Comparison of ENCODE assay signal across 29 mouse cellular contexts in genomic region chr13:36259754-36260153, GRCm38 (mm10).
A peak's percentile ranks its signal among the peaks of the same experiment; 100 is the strongest.
DNase-seq lines count a peak whose midpoint lies in the region; ATAC-seq lines count a peak whose summit lies in the region.
"Had no signal": no experiment of that assay in that cellular context is flagged by ENCODE, and none has a peak within 500 bp of the region (broad histone marks: within the 10 kb centered on the region; RNA-seq: fewer than 3 reads in every experiment).

No protein-coding gene starts in this region.

- intact Hi-C loops in heart, postnatal 25 days (cut with DNase I), result no loop called here

- no peak overlapping the region for H3K4me3 ChIP-seq in liver, embryonic 13.5 days (replicated peaks)
- H3K4me3 ChIP-seq in hindbrain, embryonic 16.5 days (ENCODE audit: low read length), result no peak overlapping the region
- no peak overlapping the region for H3K4me3 ChIP-seq in embryonic facial prominence, embryonic 10.5 days
- H3K4me3 ChIP-seq in neural tube, embryonic 15.5 days (replicated peaks), result no peak overlapping the region
- H3K4me3 ChIP-seq: embryonic facial prominence, embryonic 12.5 days; embryonic facial prominence, embryonic 15.5 days; erythroblast, embryonic 14.5 days; forebrain, embryonic 10.5 days; forebrain, embryonic 13.5 days; gastrocnemius, adult 2 months; heart, embryonic 12.5 days; heart, embryonic 15.5 days had no signal

- peaks cover 13% of the 10 kb centered on the region for H3K4me1 ChIP-seq in liver, embryonic 13.5 days (replicated peaks)
- peaks cover 4% of the 10 kb centered on the region; the same call in 1 of the 2 replicates for H3K4me1 ChIP-seq in hindbrain, embryonic 16.5 days (ENCODE audit: control insufficient read depth, insufficient read depth, low read depth, low read length)
- H3K4me1 ChIP-seq in embryonic facial prominence, embryonic 10.5 days, result no peaks in the 10 kb centered on the region
- 0 out of 2 replicates have a peak, but pooled peaks cover 4% of the 10 kb centered on the region for H3K4me1 ChIP-seq in neural tube, embryonic 15.5 days
- H3K4me1 ChIP-seq: embryonic facial prominence, embryonic 12.5 days; embryonic facial prominence, embryonic 15.5 days; heart, embryonic 12.5 days; heart, embryonic 15.5 days had no signal

- no peak overlapping the region for H3K4me2 ChIP-seq in liver, embryonic 13.5 days
- H3K4me2 ChIP-seq in hindbrain, embryonic 16.5 days (ENCODE audit: low read length), result no peak overlapping the region
- H3K4me2 ChIP-seq in neural tube, embryonic 15.5 days, result no peak overlapping the region
- H3K4me2 ChIP-seq: embryonic facial prominence, embryonic 12.5 days; embryonic facial prominence, embryonic 15.5 days; forebrain, embryonic 13.5 days; heart, embryonic 12.5 days; heart, embryonic 15.5 days; hindbrain, embryonic 14.5 days had no signal

- peak; percentile 79 for DNase-seq in heart, adult 11 months
- no peak for DNase-seq in heart, postnatal 25 days (ENCODE audit: low spot score)
- peak; percentile 21 for DNase-seq in ES-CJ7 (ENCODE audit: low read depth, low spot score)
- DNase-seq in c-Kit-positive CD71-positive TER-119-positive erythroid progenitor cells, embryonic 14.5 days (ENCODE audit: low spot score), result peak; percentile 4
- DNase-seq in liver, embryonic 13.5 days, result peak; percentile 8
- DNase-seq in embryonic facial prominence, embryonic 10.5 days (ENCODE audit: low spot score), result no peak
- DNase-seq: adrenal gland, adult 8-10 months; adrenal gland, postnatal 25 days; cerebellum, adult 18-20 months; cerebellum, adult 9-10 months; cerebellum, postnatal 14 days; gastrocnemius, adult 2 months; gastrocnemius, postnatal 14 days; heart, adult 18-20 months; heart, postnatal 10 days; heart, postnatal 4 days had no signal

- 0 out of 2 replicates have a peak, but pooled peaks cover 6% of the 10 kb centered on the region for H3K9me3 ChIP-seq in liver, embryonic 13.5 days (replicated peaks)
- no peaks in the 10 kb centered on the region; the same call in 1 of the 2 replicates for H3K9me3 ChIP-seq in hindbrain, embryonic 16.5 days (ENCODE audit: control insufficient read depth, low read length)
- no peaks in the 10 kb centered on the region for H3K9me3 ChIP-seq in embryonic facial prominence, embryonic 10.5 days
- H3K9me3 ChIP-seq in neural tube, embryonic 15.5 days (replicated peaks), result no peaks in the 10 kb centered on the region
- H3K9me3 ChIP-seq: embryonic facial prominence, embryonic 12.5 days; embryonic facial prominence, embryonic 15.5 days; forebrain, embryonic 13.5 days; heart, embryonic 15.5 days had no signal

- WGBS in liver, embryonic 13.5 days (ENCODE audit: insufficient replicate concordance), result 67% methylated on average over 1 of the region's 1 CpGs
- WGBS in hindbrain, embryonic 16.5 days, result 94% methylated on average over 1 of the region's 1 CpGs
- WGBS in embryonic facial prominence, embryonic 10.5 days, result 100% methylated on average over 1 of the region's 1 CpGs
- 96% methylated on average over 1 of the region's 1 CpGs for WGBS in neural tube, embryonic 15.5 days

- H3K9ac ChIP-seq in liver, embryonic 13.5 days, result no peak overlapping the region
- H3K9ac ChIP-seq in hindbrain, embryonic 16.5 days (ENCODE audit: low read depth, low read length), result no peak overlapping the region
- no peak overlapping the region for H3K9ac ChIP-seq in neural tube, embryonic 15.5 days (replicated peaks)
- H3K9ac ChIP-seq: embryonic facial prominence, embryonic 12.5 days; embryonic facial prominence, embryonic 15.5 days; forebrain, embryonic 13.5 days; heart, embryonic 12.5 days; heart, embryonic 15.5 days; hindbrain, embryonic 14.5 days had no signal

- H3K27ac ChIP-seq in liver, embryonic 13.5 days, result no peak overlapping the region
- no peak overlapping the region for H3K27ac ChIP-seq in hindbrain, embryonic 16.5 days (ENCODE audit: low read depth, low read length)
- no peak overlapping the region for H3K27ac ChIP-seq in embryonic facial prominence, embryonic 10.5 days (replicated peaks)
- no peak overlapping the region for H3K27ac ChIP-seq in neural tube, embryonic 15.5 days (replicated peaks)
- H3K27ac ChIP-seq: embryonic facial prominence, embryonic 12.5 days; embryonic facial prominence, embryonic 15.5 days; forebrain, embryonic 10.5 days; forebrain, embryonic 13.5 days; gastrocnemius, adult 2 months; heart, embryonic 15.5 days; hindbrain, embryonic 14.5 days had no signal

- H3K27me3 ChIP-seq in liver, embryonic 13.5 days, result no peaks in the 10 kb centered on the region
- no peaks in the 10 kb centered on the region for H3K27me3 ChIP-seq in hindbrain, embryonic 16.5 days (replicated peaks; ENCODE audit: control insufficient read depth, insufficient read depth, low read length)
- H3K27me3 ChIP-seq in embryonic facial prominence, embryonic 10.5 days (replicated peaks; ENCODE audit: low read depth, poor library complexity, severe bottlenecking), result no peaks in the 10 kb centered on the region
- no peaks in the 10 kb centered on the region for H3K27me3 ChIP-seq in neural tube, embryonic 15.5 days (replicated peaks)
- H3K27me3 ChIP-seq: embryonic facial prominence, embryonic 12.5 days; embryonic facial prominence, embryonic 15.5 days; forebrain, embryonic 13.5 days; heart, embryonic 12.5 days; heart, embryonic 15.5 days; Patski had no signal

- no peaks in the 10 kb centered on the region for H3K36me3 ChIP-seq in liver, embryonic 13.5 days
- H3K36me3 ChIP-seq in hindbrain, embryonic 16.5 days (ENCODE audit: control insufficient read depth, insufficient read depth, low read length), result no peaks in the 10 kb centered on the region
- peaks cover 7% of the 10 kb centered on the region for H3K36me3 ChIP-seq in embryonic facial prominence, embryonic 10.5 days (replicated peaks)
- H3K36me3 ChIP-seq in neural tube, embryonic 15.5 days, result no peaks in the 10 kb centered on the region
- H3K36me3 ChIP-seq: embryonic facial prominence, embryonic 15.5 days; heart, embryonic 15.5 days had no signal

- ATAC-seq in liver, embryonic 13.5 days (ENCODE audit: low read depth), result peak; percentile 43; the same call in 1 of the 2 replicates
- no peak for ATAC-seq in hindbrain, embryonic 16.5 days
- no peak for ATAC-seq in neural tube, embryonic 15.5 days (ENCODE audit: low FRiP score)
- ATAC-seq: activated CD4-positive, CD25-positive, alpha-beta regulatory T cell, adult 4 months; forebrain, embryonic 13.5 days; forebrain, embryonic 16.5 days; Patski had no signal

Comparison
In these comparisons a context has a peak if more than half of its experiments do, and no peak if none do; other contexts are left out.
1. DNase-seq: peak in heart, adult 11 months (single experiment), ES-CJ7 (single experiment), c-Kit-positive CD71-positive TER-119-positive erythroid progenitor cells, embryonic 14.5 days (single experiment) and liver, embryonic 13.5 days (single experiment); none in heart, postnatal 25 days (single experiment) and embryonic facial prominence, embryonic 10.5 days (single experiment).